Mouse (Mus musculus): ENCODE data around the gene S1pr1. TPM values are rescaled to one million over a fixed set of nuclear protein-coding genes. Genes with fewer than 3 reads are reported as not detected.

Gene S1pr1
- total and polyA plus RNA-seq, 2 experiments from 2014 or later = 32.9 to 56.7 TPM

GRCm38 (mm10) chr3:115735540-115735939, 20.7 kb upstream of the S1pr1 start:
- Histone ChIP-seq H3K27me3 (ENCODE audit: insufficient read depth, low read length) (no peaks in the 10 kb centered on the region), H3K36me3 (ENCODE audit: insufficient read depth, low read length) (no peaks in the 10 kb centered on the region), H3K9me3 (ENCODE audit: low read length) (no peaks in the 10 kb centered on the region), H3K4me2 (ENCODE audit: low read depth, low read length, poor library complexity, severe bottlenecking) (no peak overlapping the region), H3K9ac (replicated peaks; ENCODE audit: low read length, poor library complexity, severe bottlenecking) (no peak overlapping the region), H3K27ac (ENCODE audit: low read depth, low read length) (no peak overlapping the region), H3K4me3 (ENCODE audit: low read depth, low read length) (no peak overlapping the region), H3K4me1 (ENCODE audit: insufficient read depth, low read length) (no peaks in the 10 kb centered on the region)
- 93% methylated on average over 3 of the region's 3 CpGs for WGBS
- ATAC-seq (ENCODE audit: low FRiP score) (no peak), DNase-seq (ENCODE audit: low spot score) (no peak)
- TF ChIP-seq CTCF (IDR thresholded peaks at IDR 0.05) = no peak

- Histone ChIP-seq H3K27me3 (ENCODE audit: insufficient read depth, low read length) (no peaks in the 10 kb centered on the region), H3K36me3 (ENCODE audit: insufficient read depth, low read length) (no peaks in the 10 kb centered on the region), H3K9me3 (ENCODE audit: low read length) (no peaks in the 10 kb centered on the region), H3K9ac (replicated peaks; ENCODE audit: low read length, poor library complexity, severe bottlenecking) (no peak overlapping the region), H3K27ac (ENCODE audit: low read depth, low read length) (no peak overlapping the region), H3K4me3 (ENCODE audit: low read depth, low read length) (no peak overlapping the region), H3K4me1 (ENCODE audit: insufficient read depth, low read length) (no peaks in the 10 kb centered on the region), H3K4me2 (ENCODE audit: low read depth, low read length, poor library complexity, severe bottlenecking) (no peak overlapping the region)
- DNase-seq (ENCODE audit: low spot score) (no peak), ATAC-seq (ENCODE audit: low FRiP score) (no peak)
- TF ChIP-seq CTCF (IDR thresholded peaks at IDR 0.05) = no peak
- 83% methylated on average over 3 of the region's 3 CpGs for WGBS
These were observed 20.0 kb upstream of the S1pr1 start for GRCm38 (mm10) chr3:115734841-115735240.

GRCm38 (mm10) chr3:115730336-115730735, 15.5 kb upstream of the S1pr1 start:
- H3K4me1 ChIP-seq (ENCODE audit: insufficient read depth, low read length) = no peaks in the 10 kb centered on the region
- no peak overlapping the region for H3K4me3 ChIP-seq (ENCODE audit: low read depth, low read length)
- DNase-seq (ENCODE audit: low spot score) (no peak), ATAC-seq (ENCODE audit: low FRiP score) (no peak)
- no peak overlapping the region for H3K4me2 ChIP-seq (ENCODE audit: low read depth, low read length, poor library complexity, severe bottlenecking)
- H3K36me3 ChIP-seq (ENCODE audit: insufficient read depth, low read length) = no peaks in the 10 kb centered on the region
- WGBS = 93% methylated on average over 7 of the region's 7 CpGs
- H3K9ac ChIP-seq (replicated peaks; ENCODE audit: low read length, poor library complexity, severe bottlenecking) = no peak overlapping the region
- H3K27me3 ChIP-seq (ENCODE audit: insufficient read depth, low read length) = no peaks in the 10 kb centered on the region
- TF ChIP-seq CTCF (IDR thresholded peaks at IDR 0.05) = no peak
- H3K27ac ChIP-seq (ENCODE audit: low read depth, low read length) = no peak overlapping the region
- no peaks in the 10 kb centered on the region for H3K9me3 ChIP-seq (ENCODE audit: low read length)

- H3K4me2 ChIP-seq (ENCODE audit: low read depth, low read length, poor library complexity, severe bottlenecking) = no peak overlapping the region
- no peaks in the 10 kb centered on the region for H3K9me3 ChIP-seq (ENCODE audit: low read length)
- no peak for DNase-seq (ENCODE audit: low spot score)
- no peaks in the 10 kb centered on the region for H3K27me3 ChIP-seq (ENCODE audit: insufficient read depth, low read length)
- H3K36me3 ChIP-seq (ENCODE audit: insufficient read depth, low read length) = no peaks in the 10 kb centered on the region
- no peak overlapping the region for H3K9ac ChIP-seq (replicated peaks; ENCODE audit: low read length, poor library complexity, severe bottlenecking)
- WGBS = 71% methylated on average over 7 of the region's 7 CpGs
- no peak overlapping the region for H3K4me3 ChIP-seq (ENCODE audit: low read depth, low read length)
- no peak for ATAC-seq (ENCODE audit: low FRiP score)
- TF ChIP-seq CTCF (IDR thresholded peaks at IDR 0.05) = no peak
- H3K27ac ChIP-seq (ENCODE audit: low read depth, low read length) = no peak overlapping the region
- H3K4me1 ChIP-seq (ENCODE audit: insufficient read depth, low read length) = no peaks in the 10 kb centered on the region
These were observed 14.3 kb upstream of the S1pr1 start for GRCm38 (mm10) chr3:115729187-115729586.

- DNase-seq (ENCODE audit: low spot score) = no peak
- WGBS = 30% methylated on average over 3 of the region's 3 CpGs
These were observed 13.3 kb upstream of the S1pr1 start for GRCm38 (mm10) chr3:115728211-115728610.

GRCm38 (mm10) chr3:115718886-115719285, 4.0 kb upstream of the S1pr1 start:
- no peak overlapping the region for H3K27ac ChIP-seq (ENCODE audit: low read depth, low read length)
- ATAC-seq (ENCODE audit: low FRiP score) (no peak), DNase-seq (ENCODE audit: low spot score) (no peak)
- no peaks in the 10 kb centered on the region; the same call in 1 of the 2 replicates for H3K27me3 ChIP-seq (ENCODE audit: insufficient read depth, low read length)
- no peaks in the 10 kb centered on the region for H3K4me1 ChIP-seq (ENCODE audit: insufficient read depth, low read length)
- H3K4me3 ChIP-seq (ENCODE audit: low read depth, low read length) = no peak overlapping the region
- H3K9ac ChIP-seq (replicated peaks; ENCODE audit: low read length, poor library complexity, severe bottlenecking) = no peak overlapping the region
- no peak overlapping the region for H3K4me2 ChIP-seq (ENCODE audit: low read depth, low read length, poor library complexity, severe bottlenecking)
- no peak for TF ChIP-seq CTCF (IDR thresholded peaks at IDR 0.05)
- H3K36me3 ChIP-seq (ENCODE audit: insufficient read depth, low read length) = no peaks in the 10 kb centered on the region
- H3K9me3 ChIP-seq (ENCODE audit: low read length) = no peaks in the 10 kb centered on the region
- WGBS = 86% methylated on average over 6 of the region's 6 CpGs

More at GRCm38 (mm10) chr3:115728211-115728610, 13.3 kb upstream of the S1pr1 start:
- Histone ChIP-seq H3K4me3 (ENCODE audit: low read depth, low read length) (no peak overlapping the region), H3K9me3 (ENCODE audit: low read length) (no peaks in the 10 kb centered on the region), H3K4me1 (ENCODE audit: insufficient read depth, low read length) (no peaks in the 10 kb centered on the region), H3K4me2 (ENCODE audit: low read depth, low read length, poor library complexity, severe bottlenecking) (no peak overlapping the region), H3K27ac (ENCODE audit: low read depth, low read length) (no peak overlapping the region), H3K9ac (replicated peaks; ENCODE audit: low read length, poor library complexity, severe bottlenecking) (no peak overlapping the region), H3K36me3 (ENCODE audit: insufficient read depth, low read length) (no peaks in the 10 kb centered on the region), H3K27me3 (ENCODE audit: insufficient read depth, low read length) (no peaks in the 10 kb centered on the region)
- no peak for TF ChIP-seq CTCF (IDR thresholded peaks at IDR 0.05)
- no peak for ATAC-seq (ENCODE audit: low FRiP score)
